Mouse (Mus musculus): ENCODE results near the gene Gm21977. TPM values are rescaled to one million over a fixed set of nuclear protein-coding genes. Genes with fewer than 3 reads are reported as not detected.

Gene Gm21977
- polyA plus RNA-seq (2014; fragmentation: Illumina TruSeq; extraction: RNeasy Lipid Tissue Mini Kit (QIAGEN cat#74804); ENCODE audit: low read depth, low replicate concordance), result not detected

DNA sequence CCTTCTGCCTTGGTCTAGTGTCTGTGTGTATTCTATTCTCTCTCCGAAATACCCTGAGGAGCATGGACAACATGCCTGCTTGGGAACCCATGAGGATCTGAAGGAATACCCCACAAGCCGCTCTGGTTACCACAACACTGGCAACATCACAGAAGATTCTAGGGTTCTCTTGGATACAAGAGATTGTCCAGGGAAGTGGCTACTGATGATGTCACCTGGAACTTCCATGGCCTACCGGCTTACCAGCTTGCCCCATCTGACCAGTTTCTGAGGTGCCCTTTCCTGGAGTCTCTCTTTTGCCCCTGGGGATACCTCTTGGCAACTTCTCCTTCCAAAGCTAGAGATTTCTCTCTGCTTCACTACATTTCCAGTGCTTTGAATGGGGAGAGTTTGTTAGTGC, at the start of gene Gm21977:
Gene Gm21977, minus strand, starts transcription at position 101 of the 400 bp plus-strand sequence.

Other genes with a start within 250 kb of the Gm21977 start
- not detected for gene Gm3633, start 211.6 kb downstream of the Gm21977 start, polyA plus RNA-seq (2014; fragmentation: Illumina TruSeq; extraction: RNeasy Lipid Tissue Mini Kit (QIAGEN cat#74804); ENCODE audit: low read depth, low replicate concordance)
- not detected for gene Gm10378, start 197.5 kb downstream of the Gm21977 start, polyA plus RNA-seq (2014; fragmentation: Illumina TruSeq; extraction: RNeasy Lipid Tissue Mini Kit (QIAGEN cat#74804); ENCODE audit: low read depth, low replicate concordance)
- gene Gm3015, start 84.7 kb downstream of the Gm21977 start, polyA plus RNA-seq (2014; fragmentation: Illumina TruSeq; extraction: RNeasy Lipid Tissue Mini Kit (QIAGEN cat#74804); ENCODE audit: low read depth, low replicate concordance), result not detected
- gene Gm10377, start 55.5 kb downstream of the Gm21977 start, polyA plus RNA-seq (2014; fragmentation: Illumina TruSeq; extraction: RNeasy Lipid Tissue Mini Kit (QIAGEN cat#74804); ENCODE audit: low read depth, low replicate concordance), result not detected
- not detected for gene Gm8082, start 140.1 kb upstream of the Gm21977 start, polyA plus RNA-seq (2014; fragmentation: Illumina TruSeq; extraction: RNeasy Lipid Tissue Mini Kit (QIAGEN cat#74804); ENCODE audit: low read depth, low replicate concordance)
- gene Gm10376, start 162.2 kb upstream of the Gm21977 start, polyA plus RNA-seq (2014; fragmentation: Illumina TruSeq; extraction: RNeasy Lipid Tissue Mini Kit (QIAGEN cat#74804); ENCODE audit: low read depth, low replicate concordance), result not detected
- not detected for gene Gm8094, start 223.2 kb upstream of the Gm21977 start, polyA plus RNA-seq (2014; fragmentation: Illumina TruSeq; extraction: RNeasy Lipid Tissue Mini Kit (QIAGEN cat#74804); ENCODE audit: low read depth, low replicate concordance)
- not detected for gene Gm8104, start 247.1 kb upstream of the Gm21977 start, polyA plus RNA-seq (2014; fragmentation: Illumina TruSeq; extraction: RNeasy Lipid Tissue Mini Kit (QIAGEN cat#74804); ENCODE audit: low read depth, low replicate concordance)